Mouse (Mus musculus): ENCODE results near the gene Rpl27.

DNA sequence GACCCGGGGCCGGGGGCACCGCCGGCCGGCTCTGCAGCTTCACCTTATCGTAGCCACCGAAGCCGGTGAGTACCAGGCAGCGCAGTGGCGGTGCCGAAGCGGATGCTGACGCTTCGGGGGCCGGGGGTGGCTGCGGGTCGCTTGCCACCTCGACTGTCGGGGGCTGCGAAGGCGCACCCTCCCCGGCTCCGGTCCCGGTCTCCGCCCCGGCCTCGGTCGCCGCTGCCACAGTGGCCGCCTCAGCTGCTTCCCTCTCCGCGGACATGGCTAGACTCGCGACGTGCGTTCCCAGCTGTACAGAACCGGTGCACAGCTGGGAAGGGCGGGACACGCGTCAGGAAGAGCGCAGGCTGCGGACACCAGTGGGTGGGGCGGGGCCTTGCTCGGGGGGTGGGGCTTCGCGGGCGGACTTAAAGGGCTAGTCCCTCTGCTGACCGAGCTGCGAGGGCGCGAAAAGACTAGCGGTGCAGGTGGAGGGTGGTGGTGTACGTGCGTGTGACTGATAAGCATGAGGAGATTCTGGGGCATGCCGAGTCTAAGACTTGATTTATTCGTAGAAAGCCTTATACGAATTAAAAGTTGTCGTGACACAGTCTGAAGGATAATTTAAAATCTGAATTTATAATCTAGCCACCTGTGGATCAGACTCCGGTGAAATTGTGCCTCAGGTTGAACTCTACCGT lies 23.9 kb downstream of the Rpl27 start, which contains the start of gene Vat1:
- TF ChIP-seq CTCF (IDR thresholded peaks at IDR 0.05) (no peak), EP300 (IDR thresholded peaks at IDR 0.05) (no peak)

All from lung, postnatal 0 days (tissue).